7 mouse cellular contexts compared by ENCODE assay signal in genomic region chr11:77093208-77093607, GRCm38 (mm10). TPM values are rescaled to one million over a fixed set of nuclear protein-coding genes. Genes with fewer than 3 reads are reported as not detected.
A peak's percentile ranks its signal among the peaks of the same experiment; 100 is the strongest.
DNase-seq lines count a peak whose midpoint lies in the region; ATAC-seq lines count a peak whose summit lies in the region.

No protein-coding gene starts in this region.

- no peaks in the 10 kb centered on the region for H3K36me3 ChIP-seq in intestine, embryonic 15.5 days
- H3K36me3 ChIP-seq in lung, embryonic 15.5 days = no peaks in the 10 kb centered on the region

- no peak overlapping the region for H3K27ac ChIP-seq in intestine, embryonic 15.5 days
- H3K27ac ChIP-seq in lung, embryonic 15.5 days = no peak overlapping the region

- peak; percentile 20 to 62 for DNase-seq in spleen, postnatal 10 days (ENCODE audit: low spot score in 2 of 2)
- no peak for DNase-seq in spleen, adult 12 weeks (ENCODE audit: low spot score)
- peak; percentile 33 for DNase-seq in brain, adult 2 months (ENCODE audit: low read depth, low spot score)
- peak; percentile 59 for DNase-seq in forelimb bud, embryonic 11.5 days (ENCODE audit: low read depth, low spot score)
- peak; percentile 33 for DNase-seq in ovary, postnatal 14 days (ENCODE audit: low spot score)

- H3K4me1 ChIP-seq in intestine, embryonic 15.5 days (replicated peaks) = peaks cover 9% of the 10 kb centered on the region
- H3K4me1 ChIP-seq in lung, embryonic 15.5 days = peaks cover 17% of the 10 kb centered on the region

- H3K4me3 ChIP-seq in intestine, embryonic 15.5 days (replicated peaks) = peak overlapping the region; percentile 22
- H3K4me3 ChIP-seq in lung, embryonic 15.5 days = peak overlapping the region; percentile 36

- H3K9me3 ChIP-seq in intestine, embryonic 15.5 days = no peaks in the 10 kb centered on the region
- H3K9me3 ChIP-seq in lung, embryonic 15.5 days = no peaks in the 10 kb centered on the region

- H3K9ac ChIP-seq in intestine, embryonic 15.5 days = no peak overlapping the region
- H3K9ac ChIP-seq in lung, embryonic 15.5 days = no peak overlapping the region

- H3K27me3 ChIP-seq in intestine, embryonic 15.5 days (replicated peaks) = no peaks in the 10 kb centered on the region
- H3K27me3 ChIP-seq in lung, embryonic 15.5 days = no peaks in the 10 kb centered on the region

- 3% methylated on average over 11 of the region's 11 CpGs for WGBS in intestine, embryonic 15.5 days
- WGBS in lung, embryonic 15.5 days = 2% methylated on average over 11 of the region's 11 CpGs

- peak overlapping the region; percentile 56 for H3K4me2 ChIP-seq in intestine, embryonic 15.5 days (replicated peaks)
- H3K4me2 ChIP-seq in lung, embryonic 15.5 days = peak overlapping the region; percentile 56

- no peak for ATAC-seq in intestine, embryonic 15.5 days
- no peak for ATAC-seq in lung, embryonic 15.5 days (ENCODE audit: borderline replicate concordance, extremely low read depth, low FRiP score, low TSS enrichment)

RNA-seq across cellular contexts. Expression of gene Nsrp1, which starts 15.0 kb away (rescaled TPM):
- polyA plus RNA-seq in intestine, embryonic 15.5 days (2015; fragmentation: Nextera tagmentation; extraction: Ambion mirVana) = 46.3 and 60.7 TPM in 2 replicates
- 52.8 and 53.6 TPM in 2 replicates for polyA plus RNA-seq in lung, embryonic 15.5 days (2015; fragmentation: Nextera tagmentation; extraction: Ambion mirVana)
